Mouse (Mus musculus) spleen, postnatal 0 days (tissue): ENCODE measurements around the gene Olfr851. TPM values are rescaled to one million over a fixed set of nuclear protein-coding genes. Genes with fewer than 3 reads are reported as not detected.

Experiments
- polyA plus RNA-seq: library from polyadenylated mRNA; unstranded; fragments of >200 nt; fragmentation: Nextera tagmentation; extraction: Ambion mirVana; gene quantifications from 2 replicates; pipeline ENCODE4 v1.2.1, GENCODE M21; 2015

Olfr851 gene
- polyA plus RNA-seq, result not detected in 2 replicates

GRCm38 (mm10) chr9:19492995-19493394 lies at the start of gene Olfr851:
Gene Olfr851, plus strand, starts transcription at chr9:19493295.

GRCm38 (mm10) chr9:19478148-19478547 lies 14.9 kb upstream of the Olfr851 start, which contains the start of gene Olfr850:
Gene Olfr850, minus strand, starts transcription at chr9:19478248.

GRCm38 (mm10) chr9:19540976-19541375 lies 47.9 kb downstream of the Olfr851 start, which contains the start of gene Olfr853:
Gene Olfr853, minus strand, starts transcription at chr9:19541076.

Other genes with a start within 250 kb of the Olfr851 start
- gene Olfr843, start 241.3 kb upstream of the Olfr851 start, polyA plus RNA-seq, result not detected in 2 replicates
- gene Olfr844, start 176.9 kb upstream of the Olfr851 start, polyA plus RNA-seq, result not detected in 2 replicates
- not detected in 2 replicates for gene Olfr845, start 156.8 kb upstream of the Olfr851 start, polyA plus RNA-seq
- gene Olfr846, start 129.3 kb upstream of the Olfr851 start, polyA plus RNA-seq, result not detected in 2 replicates
- gene Olfr847, start 114.6 kb upstream of the Olfr851 start, polyA plus RNA-seq, result not detected in 2 replicates
- gene Olfr849, start 53.0 kb upstream of the Olfr851 start, polyA plus RNA-seq, result not detected in 2 replicates
- not detected in 2 replicates for gene Olfr850, start 15.0 kb upstream of the Olfr851 start, polyA plus RNA-seq
- gene Olfr853, start 47.8 kb downstream of the Olfr851 start, polyA plus RNA-seq, result not detected in 2 replicates
- not detected in 2 replicates for gene Olfr854, start 74.1 kb downstream of the Olfr851 start, polyA plus RNA-seq
- gene Olfr855, start 89.3 kb downstream of the Olfr851 start, polyA plus RNA-seq, result not detected in 2 replicates
- 9.1 and 10.0 TPM in 2 replicates for gene Zfp317, start 128.8 kb downstream of the Olfr851 start, polyA plus RNA-seq
- gene Olfr857, start 216.1 kb downstream of the Olfr851 start, polyA plus RNA-seq, result not detected in 2 replicates